Mouse (Mus musculus): Measurements from ENCODE around the gene Tnni3k. TPM values are rescaled to one million over a fixed set of nuclear protein-coding genes. Genes with fewer than 3 reads are reported as not detected.
"Not testable (repeated sequence)": the region's sequence is repeated elsewhere in the genome, so short reads cannot be mapped to it uniquely, and the experiment has no call there.

Gene Tnni3k
- polyA plus RNA-seq, 1 experiment from 2014 or later: 0.09 TPM

DNA sequence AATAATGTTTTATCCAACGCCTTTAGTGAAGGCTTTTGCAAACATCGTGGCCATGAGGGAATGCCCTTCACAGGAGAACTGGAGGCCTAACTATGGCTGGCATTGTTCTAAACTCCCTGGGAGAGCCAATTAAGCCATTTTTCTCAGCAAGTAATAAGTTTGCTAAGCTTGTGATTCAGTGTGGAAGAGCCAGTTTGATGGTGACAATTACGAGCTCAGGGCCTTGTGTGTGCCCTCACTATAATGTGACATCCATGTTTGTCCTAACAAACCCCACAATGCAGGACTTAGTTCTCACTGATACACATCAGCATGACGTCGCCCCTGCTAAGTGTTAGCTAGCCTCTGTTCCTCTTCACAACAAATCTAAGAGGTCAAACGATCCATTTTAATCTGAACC, 193.3 kb downstream of the Tnni3k start:
- ATAC-seq (replicated peaks): no peak

DNA sequence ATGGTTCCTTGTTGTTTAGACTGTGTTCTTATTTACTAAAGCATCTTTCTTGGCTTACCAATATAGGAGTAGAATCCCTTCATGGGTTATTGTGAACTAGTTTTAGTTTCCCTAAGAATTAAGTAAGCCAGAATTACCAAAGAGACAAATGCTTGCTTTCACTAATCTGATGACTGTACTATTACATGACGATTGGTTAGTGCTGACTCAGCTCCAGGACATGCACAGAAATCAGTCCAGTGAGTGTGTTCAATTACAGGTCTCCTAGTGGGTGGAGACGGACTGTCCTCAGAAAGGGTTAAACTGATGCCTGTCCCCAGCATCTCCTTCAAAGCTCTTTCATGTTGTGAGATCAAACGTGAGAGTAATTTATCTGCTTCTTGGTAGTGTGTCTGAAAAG, 195.5 kb downstream of the Tnni3k start:
- Histone ChIP-seq H3K4me1 (no peaks in the 10 kb centered on the region), H3K27ac (no peak overlapping the region), H3K9ac (no peak overlapping the region), H3K4me3 (no peak overlapping the region), H3K4me2 (no peak overlapping the region), H3K36me3 (replicated peaks) (no peaks in the 10 kb centered on the region), H3K9me3 (no peaks in the 10 kb centered on the region), H3K27me3 (replicated peaks) (no peaks in the 10 kb centered on the region)
- no peak for ATAC-seq (replicated peaks)
- 51% methylated on average over 3 of the region's 3 CpGs for WGBS

More for the DNA sequence above, 193.3 kb downstream of the Tnni3k start:
- Histone ChIP-seq H3K9me3 (no peaks in the 10 kb centered on the region), H3K9ac (no peak overlapping the region), H3K4me3 (no peak overlapping the region), H3K4me1 (no peaks in the 10 kb centered on the region), H3K4me2 (no peak overlapping the region), H3K36me3 (replicated peaks) (no peaks in the 10 kb centered on the region), H3K27ac (no peak overlapping the region), H3K27me3 (replicated peaks) (no peaks in the 10 kb centered on the region)
- WGBS: 72% methylated on average over 6 of the region's 6 CpGs

DNA sequence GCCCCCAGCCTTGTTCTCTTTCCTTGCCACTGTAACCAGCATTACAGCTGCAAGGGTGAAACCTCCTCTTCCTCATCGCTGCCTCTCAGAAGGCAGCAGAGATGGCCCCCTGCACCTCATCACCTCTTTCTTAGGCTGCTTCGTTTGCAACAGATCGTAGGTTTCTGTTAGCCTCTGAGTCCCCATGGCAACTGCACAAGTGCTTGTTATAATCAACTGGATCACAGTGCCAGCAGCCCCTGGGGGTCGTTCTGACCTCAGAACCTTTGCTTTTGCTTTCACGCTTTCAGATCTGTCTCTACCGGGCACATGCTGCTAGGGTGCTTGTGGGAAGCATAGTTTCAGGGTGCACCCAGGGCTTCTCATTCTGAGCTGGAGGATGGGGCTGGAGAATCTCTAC, 201.9 kb downstream of the Tnni3k start:
- WGBS: 20% methylated on average over 6 of the region's 6 CpGs
- peak; percentile 68; the same call in 1 of the 2 replicates for ATAC-seq (replicated peaks)
- 0 out of 2 replicates have a peak overlapping the region, but pooled peaks have one; percentile 13 for H3K4me2 ChIP-seq
- no peak overlapping the region for H3K4me3 ChIP-seq
- no peaks in the 10 kb centered on the region for H3K36me3 ChIP-seq (replicated peaks)
- H3K27ac ChIP-seq: peak overlapping the region; percentile 53
- peaks cover 14% of the 10 kb centered on the region for H3K4me1 ChIP-seq
- H3K9ac ChIP-seq: no peak overlapping the region
- H3K9me3 ChIP-seq: no peaks in the 10 kb centered on the region
- H3K27me3 ChIP-seq (replicated peaks): no peaks in the 10 kb centered on the region

DNA sequence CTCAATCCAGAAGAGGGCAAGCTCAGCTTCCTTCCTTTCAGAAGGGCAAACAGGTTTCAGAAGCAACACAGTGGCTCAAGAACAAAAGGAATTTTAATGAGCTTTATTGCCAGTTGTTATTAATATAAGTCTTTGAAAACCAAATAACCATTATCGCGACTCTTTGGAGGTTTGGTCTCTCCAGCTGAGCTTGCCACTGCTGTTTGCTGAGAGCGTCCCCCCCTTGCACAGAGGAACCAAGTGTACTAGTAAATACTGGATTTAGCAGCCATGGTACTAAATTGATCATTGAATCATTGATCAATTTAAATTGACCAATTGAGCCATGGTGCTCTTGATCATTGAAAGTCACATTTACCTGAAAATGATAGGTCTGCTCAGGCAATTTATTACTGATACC, 202.9 kb downstream of the Tnni3k start:
- Histone ChIP-seq H3K36me3 (replicated peaks) (no peaks in the 10 kb centered on the region), H3K4me3 (no peak overlapping the region), H3K27ac (no peak overlapping the region), H3K9ac (no peak overlapping the region), H3K27me3 (replicated peaks) (no peaks in the 10 kb centered on the region), H3K4me1 (peaks cover 14% of the 10 kb centered on the region), H3K9me3 (no peaks in the 10 kb centered on the region), H3K4me2 (no peak overlapping the region)
- 57% methylated on average over 3 of the region's 3 CpGs for WGBS
- ATAC-seq (replicated peaks): no peak; the same call in 1 of the 2 replicates

DNA sequence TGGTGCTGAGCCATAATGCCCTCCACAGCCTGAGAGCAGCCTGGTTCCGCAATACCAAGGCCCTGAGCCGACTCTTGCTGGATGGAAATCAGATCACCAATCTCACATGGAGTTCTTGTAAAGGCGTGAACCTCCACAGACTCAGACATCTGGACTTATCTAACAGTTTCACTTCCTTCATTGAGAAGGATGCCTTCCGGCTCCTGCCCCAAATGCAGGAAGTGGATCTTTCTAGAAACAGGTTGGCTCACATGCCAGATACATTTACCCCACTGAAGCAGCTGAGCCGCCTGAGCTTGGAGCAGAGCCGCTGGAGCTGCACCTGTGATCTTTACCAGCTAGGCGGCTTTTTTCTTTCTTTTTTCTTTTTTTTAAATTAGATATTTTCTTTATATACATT, 213.0 kb downstream of the Tnni3k start:
- Histone ChIP-seq H3K9ac (no peak overlapping the region), H3K27me3 (replicated peaks) (no peaks in the 10 kb centered on the region), H3K9me3 (no peaks in the 10 kb centered on the region), H3K36me3 (replicated peaks) (no peaks in the 10 kb centered on the region), H3K4me2 (no peak overlapping the region), H3K27ac (no peak overlapping the region), H3K4me3 (no peak overlapping the region), H3K4me1 (0 out of 2 replicates have a peak, but pooled peaks cover 6% of the 10 kb centered on the region)
- 95% methylated on average over 7 of the region's 7 CpGs for WGBS
- ATAC-seq (replicated peaks): no peak

DNA sequence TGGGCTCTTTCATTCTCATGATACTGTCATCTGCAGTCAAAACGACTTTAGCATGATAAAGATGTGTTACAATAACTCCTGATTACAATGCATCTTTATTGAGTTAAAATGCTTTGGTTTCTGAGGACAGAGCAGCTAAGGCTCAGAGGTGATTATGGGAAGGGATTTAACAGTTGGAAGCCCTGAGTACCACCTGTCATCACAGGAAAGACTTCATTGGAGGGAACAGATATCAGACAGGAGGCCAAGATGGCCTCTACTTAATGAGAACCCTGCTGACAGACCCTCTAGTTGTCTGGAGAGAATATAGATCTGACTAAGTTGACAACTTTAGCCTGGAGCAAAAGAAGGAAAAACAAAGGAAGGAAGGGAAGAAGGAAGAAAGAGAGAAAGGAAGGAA, 214.1 kb downstream of the Tnni3k start:
- no peak overlapping the region for H3K9ac ChIP-seq
- no peaks in the 10 kb centered on the region for H3K27me3 ChIP-seq (replicated peaks)
- H3K4me1 ChIP-seq: 0 out of 2 replicates have a peak, but pooled peaks cover 6% of the 10 kb centered on the region
- no peak overlapping the region for H3K4me2 ChIP-seq
- H3K4me3 ChIP-seq: no peak overlapping the region
- no peaks in the 10 kb centered on the region for H3K9me3 ChIP-seq
- no peaks in the 10 kb centered on the region for H3K36me3 ChIP-seq (replicated peaks)
- no peak overlapping the region for H3K27ac ChIP-seq
- ATAC-seq (replicated peaks): peak; percentile 54; the same call in 1 of the 2 replicates
- 13% methylated on average over 1 of the region's 1 CpGs for WGBS

DNA sequence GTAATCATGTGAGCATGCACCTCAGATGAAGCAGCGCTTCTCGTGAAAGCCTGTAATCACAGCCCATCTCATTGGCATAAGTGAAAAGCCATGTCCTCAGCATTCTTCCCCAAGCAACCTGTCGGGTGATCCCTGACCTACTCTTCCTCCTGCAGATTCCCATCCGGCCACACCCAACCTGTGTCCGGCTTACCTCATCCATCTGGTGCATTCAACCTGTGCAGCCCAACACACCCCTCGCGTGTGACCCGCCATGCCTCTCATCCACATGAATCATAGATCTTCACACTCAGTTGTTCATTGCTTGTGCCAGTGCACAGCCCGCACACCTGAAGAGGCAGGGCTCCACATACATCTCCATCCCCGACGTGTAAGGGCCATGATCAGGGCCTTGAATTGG, 217.3 kb downstream of the Tnni3k start:
- Histone ChIP-seq H3K4me2 (no peak overlapping the region), H3K4me3 (no peak overlapping the region), H3K9me3 (no peaks in the 10 kb centered on the region), H3K4me1 (0 out of 2 replicates have a peak, but pooled peaks cover 6% of the 10 kb centered on the region), H3K27ac (no peak overlapping the region), H3K27me3 (replicated peaks) (no peaks in the 10 kb centered on the region), H3K36me3 (replicated peaks) (no peaks in the 10 kb centered on the region), H3K9ac (no peak overlapping the region)
- WGBS: 92% methylated on average over 11 of the region's 11 CpGs
- ATAC-seq (replicated peaks): no peak

DNA sequence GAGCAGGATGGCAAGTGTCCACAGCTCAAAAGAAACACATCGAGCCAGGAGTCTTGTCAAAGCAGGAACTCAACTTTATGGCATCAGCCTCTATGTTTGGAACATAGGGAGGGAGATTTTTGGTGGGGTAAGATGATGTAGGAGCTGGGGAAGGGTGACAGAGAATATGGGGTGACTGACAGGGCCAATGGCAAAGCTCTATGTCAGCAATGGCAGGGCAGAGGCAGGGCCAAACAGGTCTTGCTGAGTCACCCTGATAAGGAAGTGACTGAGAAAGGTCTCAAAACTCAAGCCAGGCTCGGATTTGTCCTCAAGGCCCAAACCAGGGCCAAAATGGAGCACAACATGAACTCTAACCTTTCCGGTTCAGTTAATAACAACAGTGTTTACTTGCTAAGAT, 219.1 kb downstream of the Tnni3k start:
- Histone ChIP-seq H3K9me3 (no peaks in the 10 kb centered on the region), H3K4me3 (no peak overlapping the region), H3K9ac (no peak overlapping the region), H3K36me3 (replicated peaks) (no peaks in the 10 kb centered on the region), H3K4me1 (0 out of 2 replicates have a peak, but pooled peaks cover 6% of the 10 kb centered on the region), H3K27ac (no peak overlapping the region), H3K4me2 (no peak overlapping the region), H3K27me3 (replicated peaks) (no peaks in the 10 kb centered on the region)
- ATAC-seq (replicated peaks): no peak
- WGBS: 77% methylated on average over 3 of the region's 3 CpGs

DNA sequence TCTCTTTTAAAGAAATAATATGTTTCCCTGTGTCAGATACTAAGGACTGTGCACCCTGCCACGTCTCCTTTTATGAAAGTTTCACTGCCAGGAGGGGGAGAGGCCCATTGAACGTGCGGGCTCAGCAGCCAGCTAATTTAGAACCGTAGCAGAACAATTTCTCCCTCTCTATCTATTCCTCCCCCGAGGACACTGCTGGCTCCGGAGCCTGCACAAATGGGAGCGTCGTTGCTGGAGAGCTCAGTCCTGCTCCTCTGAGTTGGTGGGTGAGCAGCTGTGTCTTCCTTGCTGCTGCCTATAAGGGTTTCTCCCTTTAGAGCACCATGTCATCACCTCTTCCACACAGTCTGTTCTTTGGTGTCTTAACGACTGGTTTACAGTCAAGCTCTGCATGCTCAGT, 220.8 kb downstream of the Tnni3k start:
- peak; percentile 54; the same call in 1 of the 2 replicates for ATAC-seq (replicated peaks)
- Histone ChIP-seq H3K4me1 (no peaks in the 10 kb centered on the region), H3K9me3 (no peaks in the 10 kb centered on the region), H3K4me3 (no peak overlapping the region), H3K27me3 (replicated peaks) (no peaks in the 10 kb centered on the region), H3K27ac (no peak overlapping the region), H3K9ac (no peak overlapping the region), H3K4me2 (no peak overlapping the region), H3K36me3 (replicated peaks) (no peaks in the 10 kb centered on the region)
- whole genome bisulfite sequencing: 62% methylated on average over 9 of the region's 9 CpGs

DNA sequence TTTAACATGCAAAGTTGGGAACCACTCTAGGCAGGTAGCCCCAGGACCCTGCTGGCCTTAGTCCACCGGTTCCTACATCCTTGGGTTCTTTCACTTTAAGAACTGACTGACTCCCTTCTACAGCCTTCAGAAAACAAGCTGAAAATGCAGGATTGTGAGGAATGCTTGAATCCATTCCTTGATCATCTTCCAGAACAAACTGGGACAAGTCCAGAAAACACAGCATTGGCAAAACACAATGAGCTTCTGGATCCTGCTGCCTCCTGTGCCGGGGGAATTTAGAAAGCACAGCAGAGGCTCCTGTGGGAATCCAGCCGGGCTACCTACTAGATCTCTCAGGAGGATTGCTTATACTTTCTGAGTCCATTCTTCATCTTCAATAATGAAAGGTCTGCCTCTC, 229.5 kb downstream of the Tnni3k start:
- no peak for ATAC-seq (replicated peaks)
- no peaks in the 10 kb centered on the region for H3K9me3 ChIP-seq
- H3K4me1 ChIP-seq: no peaks in the 10 kb centered on the region
- WGBS: 71% methylated on average over 3 of the region's 3 CpGs
- H3K9ac ChIP-seq: no peak overlapping the region
- no peak overlapping the region for H3K4me3 ChIP-seq
- no peaks in the 10 kb centered on the region for H3K36me3 ChIP-seq (replicated peaks)
- H3K27ac ChIP-seq: no peak overlapping the region
- no peaks in the 10 kb centered on the region for H3K27me3 ChIP-seq (replicated peaks)
- H3K4me2 ChIP-seq: no peak overlapping the region

DNA sequence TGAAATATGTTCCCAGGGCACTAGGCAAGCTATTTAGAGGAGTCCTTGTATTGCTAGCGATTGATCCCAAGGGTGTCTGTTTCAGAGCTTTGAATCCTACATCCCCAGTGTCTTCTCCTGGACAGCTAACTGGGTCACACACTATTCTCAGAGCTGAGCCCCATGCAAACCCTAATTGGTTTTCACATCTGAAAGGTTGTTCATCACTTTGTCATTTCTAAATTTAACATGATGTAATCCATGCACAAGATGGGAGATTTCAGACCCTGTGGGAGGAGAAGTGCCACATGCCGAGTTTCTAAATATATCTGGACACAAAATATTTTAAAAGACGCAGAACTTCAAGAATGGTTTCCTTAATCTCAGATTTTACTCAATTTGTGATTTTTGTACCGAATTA, 230.5 kb downstream of the Tnni3k start:
- H3K4me1 ChIP-seq: no peaks in the 10 kb centered on the region
- no peak overlapping the region for H3K4me3 ChIP-seq
- H3K9me3 ChIP-seq: no peaks in the 10 kb centered on the region
- no peak overlapping the region for H3K27ac ChIP-seq
- no peak for ATAC-seq (replicated peaks)
- 86% methylated on average over 4 of the region's 4 CpGs for WGBS
- no peak overlapping the region for H3K9ac ChIP-seq
- H3K27me3 ChIP-seq (replicated peaks): no peaks in the 10 kb centered on the region
- no peak overlapping the region for H3K4me2 ChIP-seq
- H3K36me3 ChIP-seq (replicated peaks): no peaks in the 10 kb centered on the region

DNA sequence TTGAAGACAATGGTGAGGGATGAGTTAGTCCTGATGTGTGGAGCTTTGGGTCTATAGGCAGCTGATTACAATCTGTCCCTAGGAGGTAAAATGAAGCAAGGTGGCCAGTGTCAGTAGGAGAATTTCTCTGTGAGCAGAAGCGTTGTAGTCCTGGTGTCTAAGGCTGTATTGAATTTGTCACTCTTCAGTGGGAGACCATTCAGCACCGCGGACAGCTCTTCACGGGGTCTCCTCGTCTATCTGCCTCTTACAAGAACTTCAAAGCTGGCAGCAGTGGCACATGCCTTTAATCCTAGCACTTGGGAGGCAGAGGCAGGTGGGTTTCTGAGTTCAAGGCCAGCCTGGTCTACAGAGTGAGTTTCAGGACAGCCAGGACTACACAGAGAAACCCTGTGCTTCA, 235.5 kb downstream of the Tnni3k start:
- H3K27me3 ChIP-seq (replicated peaks); H3K4me2 ChIP-seq; H3K27ac ChIP-seq; ATAC-seq (replicated peaks); H3K4me3 ChIP-seq; H3K9ac ChIP-seq; H3K9me3 ChIP-seq; H3K36me3 ChIP-seq (replicated peaks): not testable (repeated sequence)
- WGBS: 18% methylated on average over 5 of the region's 5 CpGs
- H3K4me1 ChIP-seq: peaks cover 28% of the 10 kb centered on the region

DNA sequence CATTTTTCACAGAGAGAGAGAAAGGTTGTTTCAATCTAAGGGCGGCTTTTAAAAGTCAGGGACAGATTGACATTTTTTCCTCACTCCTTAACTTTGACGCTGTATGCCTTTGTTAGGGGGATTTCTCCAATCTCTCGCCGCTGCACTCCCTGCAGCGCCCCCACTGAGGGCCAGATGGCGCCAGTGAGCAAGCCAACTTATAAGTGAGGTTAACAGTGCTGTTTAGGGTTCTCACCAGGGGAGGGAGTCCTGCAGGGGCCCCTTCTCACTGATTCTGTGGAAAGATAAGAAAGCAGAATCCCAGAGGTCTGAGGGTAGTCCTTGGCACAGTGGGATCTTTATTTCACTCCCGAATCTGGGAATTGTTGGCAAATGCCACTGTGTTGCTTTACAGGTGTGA, 237.5 kb downstream of the Tnni3k start:
- H3K9me3 ChIP-seq: no peaks in the 10 kb centered on the region
- no peaks in the 10 kb centered on the region for H3K27me3 ChIP-seq (replicated peaks)
- ATAC-seq (replicated peaks): peak; percentile 32
- peak overlapping the region; percentile 46 for H3K4me2 ChIP-seq
- 0 out of 2 replicates have a peak overlapping the region, but pooled peaks have one; percentile 35 for H3K9ac ChIP-seq
- WGBS: 4% methylated on average over 7 of the region's 7 CpGs
- H3K27ac ChIP-seq: peak overlapping the region; percentile 83
- peaks cover 28% of the 10 kb centered on the region for H3K4me1 ChIP-seq
- peak overlapping the region; percentile 18; the same call in 1 of the 2 replicates for H3K4me3 ChIP-seq
- H3K36me3 ChIP-seq (replicated peaks): no peaks in the 10 kb centered on the region
